ENCODE assay signal across 22 mouse cellular contexts in genomic region chr2:62244167-62244566, GRCm38 (mm10).
A peak's percentile ranks its signal among the peaks of the same experiment; 100 is the strongest.
DNase-seq lines count a peak whose midpoint lies in the region; ATAC-seq and TF ChIP-seq lines count a peak whose summit lies in the region.
"Had no signal": no experiment of that assay in that cellular context is flagged by ENCODE, and none has a peak within 500 bp of the region (broad histone marks: within the 10 kb centered on the region; RNA-seq: fewer than 3 reads in every experiment).

No protein-coding gene starts in this region.

- no peak for TF ChIP-seq POLR2A in brain, embryonic 14.5 days (IDR thresholded peaks at IDR 0.05; ENCODE audit: borderline replicate concordance, extremely low read depth, insufficient read depth, insufficient read length, poor library complexity, severe bottlenecking)

- no peaks in the 10 kb centered on the region for H3K27me3 ChIP-seq in forebrain, embryonic 11.5 days (ENCODE audit: control insufficient read depth, insufficient read depth, low read length)
- H3K27me3 ChIP-seq in forebrain, embryonic 10.5 days (ENCODE audit: poor library complexity, severe bottlenecking), result no peaks in the 10 kb centered on the region
- no peaks in the 10 kb centered on the region for H3K27me3 ChIP-seq in midbrain, embryonic 15.5 days (replicated peaks)
- H3K27me3 ChIP-seq: kidney, embryonic 15.5 days had no signal

- no peaks in the 10 kb centered on the region for H3K9me3 ChIP-seq in forebrain, embryonic 11.5 days (ENCODE audit: control insufficient read depth, low read length)
- H3K9me3 ChIP-seq in forebrain, embryonic 10.5 days, result no peaks in the 10 kb centered on the region
- H3K9me3 ChIP-seq in midbrain, embryonic 15.5 days, result no peaks in the 10 kb centered on the region
- H3K9me3 ChIP-seq: G1E; kidney, embryonic 15.5 days had no signal

- H3K4me1 ChIP-seq in forebrain, embryonic 11.5 days (replicated peaks; ENCODE audit: control insufficient read depth, insufficient read depth, low read length), result no peaks in the 10 kb centered on the region
- peaks cover 4% of the 10 kb centered on the region for H3K4me1 ChIP-seq in forebrain, embryonic 10.5 days
- H3K4me1 ChIP-seq in midbrain, embryonic 15.5 days, result no peaks in the 10 kb centered on the region
- H3K4me1 ChIP-seq: kidney, embryonic 15.5 days had no signal

- peak; percentile 72 for ATAC-seq in forebrain, embryonic 11.5 days (replicated peaks; ENCODE audit: low FRiP score)
- ATAC-seq in midbrain, embryonic 15.5 days (replicated peaks), result 0 out of 2 replicates have a peak, but pooled peaks have one; percentile 33
- ATAC-seq: hindbrain, embryonic 16.5 days; intestine, embryonic 16.5 days had no signal

- no peak overlapping the region for H3K4me3 ChIP-seq in forebrain, embryonic 11.5 days (ENCODE audit: low read depth, low read length)
- H3K4me3 ChIP-seq in forebrain, embryonic 10.5 days, result no peak overlapping the region
- H3K4me3 ChIP-seq in midbrain, embryonic 15.5 days, result no peak overlapping the region
- H3K4me3 ChIP-seq: erythroblast, embryonic 14.5 days; kidney, embryonic 15.5 days had no signal

- no peak for TF ChIP-seq CTCF in brain, embryonic 14.5 days (IDR thresholded peaks at IDR 0.05; ENCODE audit: borderline replicate concordance, extremely low read depth, insufficient read depth, insufficient read length)

- DNase-seq in forebrain, embryonic 11.5 days (ENCODE audit: low spot score), result peak; percentile 49
- no peak for DNase-seq in forebrain, embryonic 10.5 days (ENCODE audit: extremely low spot score, low spot score)
- DNase-seq in layer of hippocampus, postnatal 14 days (ENCODE audit: low spot score in 2 of 2), result peak; percentile 2 to 14
- DNase-seq in layer of hippocampus, adult 9-10 months (ENCODE audit: low spot score), result no peak
- peak; percentile 30 for DNase-seq in brain, embryonic 14.5 days (ENCODE audit: low read depth)
- DNase-seq in lung, postnatal 10 days, result no peak
- DNase-seq: adrenal gland, postnatal 14 days; cerebellum, adult 11 months; cerebellum, postnatal 10 days; heart, postnatal 14 days; lung, adult 2 months; lung, postnatal 36 days; right cerebral cortex, adult 18-20 months; thymus, postnatal 14 days had no signal

- no peak overlapping the region for H3K9ac ChIP-seq in forebrain, embryonic 11.5 days (ENCODE audit: low read length)
- H3K9ac ChIP-seq in midbrain, embryonic 15.5 days, result no peak overlapping the region
- H3K9ac ChIP-seq: kidney, embryonic 15.5 days had no signal

- H3K4me2 ChIP-seq in forebrain, embryonic 11.5 days (ENCODE audit: low read depth, low read length, severe bottlenecking), result no peak overlapping the region
- H3K4me2 ChIP-seq in midbrain, embryonic 15.5 days, result no peak overlapping the region
- H3K4me2 ChIP-seq: heart, embryonic 11.5 days; kidney, embryonic 15.5 days; liver, embryonic 11.5 days had no signal

- H3K27ac ChIP-seq in forebrain, embryonic 11.5 days (ENCODE audit: low read depth, low read length), result no peak overlapping the region
- no peak overlapping the region for H3K27ac ChIP-seq in forebrain, embryonic 10.5 days
- no peak overlapping the region for H3K27ac ChIP-seq in midbrain, embryonic 15.5 days
- H3K27ac ChIP-seq: kidney, embryonic 15.5 days had no signal

- WGBS in forebrain, embryonic 11.5 days, result 25% methylated on average over 4 of the region's 4 CpGs
- 39% methylated on average over 4 of the region's 4 CpGs for WGBS in forebrain, embryonic 10.5 days
- WGBS in midbrain, embryonic 15.5 days, result 13% methylated on average over 4 of the region's 4 CpGs

- H3K36me3 ChIP-seq in forebrain, embryonic 11.5 days (ENCODE audit: control insufficient read depth, insufficient read depth, low read length), result no peaks in the 10 kb centered on the region
- no peaks in the 10 kb centered on the region for H3K36me3 ChIP-seq in forebrain, embryonic 10.5 days (replicated peaks)
- no peaks in the 10 kb centered on the region for H3K36me3 ChIP-seq in midbrain, embryonic 15.5 days (replicated peaks)
- H3K36me3 ChIP-seq: G1E; kidney, embryonic 15.5 days had no signal

Comparison
In these comparisons a context has a peak if more than half of its experiments do, and no peak if none do; other contexts are left out.
1. DNase-seq: peak in forebrain, embryonic 11.5 days (single experiment), layer of hippocampus, postnatal 14 days (2 of 2) and brain, embryonic 14.5 days (single experiment); none in forebrain, embryonic 10.5 days (single experiment), layer of hippocampus, adult 9-10 months (single experiment) and lung, postnatal 10 days (single experiment).